Mouse (Mus musculus): ENCODE results near the gene Rogdi.

The Rogdi gene

GRCm38 (mm10) chr16:4993276-4993675, 20.1 kb downstream of the Rogdi start:
- DNase-seq (ENCODE audit: low read depth, low spot score), result no peak

GRCm38 (mm10) chr16:4984717-4985116, 28.6 kb downstream of the Rogdi start:
- no peak for DNase-seq (ENCODE audit: low read depth, low spot score)

GRCm38 (mm10) chr16:4979755-4980380, 33.5 kb downstream of the Rogdi start:
- peak; percentile 47 for DNase-seq (ENCODE audit: low read depth, low spot score)

GRCm38 (mm10) chr16:4978275-4979051, 34.9 kb downstream of the Rogdi start:
- no peak for DNase-seq (ENCODE audit: low read depth, low spot score)

GRCm38 (mm10) chr16:4976180-4976579, 37.2 kb downstream of the Rogdi start:
- DNase-seq (ENCODE audit: low read depth, low spot score), result no peak

- no peak for DNase-seq (ENCODE audit: low read depth, low spot score)
Observed at GRCm38 (mm10) chr16:4974521-4974920, 38.8 kb downstream of the Rogdi start.

GRCm38 (mm10) chr16:4971626-4972025, 41.7 kb downstream of the Rogdi start:
- DNase-seq (ENCODE audit: low read depth, low spot score), result no peak

- no peak for DNase-seq (ENCODE audit: low read depth, low spot score)
Observed at GRCm38 (mm10) chr16:4969055-4969843, 44.1 kb downstream of the Rogdi start.

GRCm38 (mm10) chr16:4968426-4968825, 44.9 kb downstream of the Rogdi start:
- no peak for DNase-seq (ENCODE audit: low read depth, low spot score)

- DNase-seq (ENCODE audit: low read depth, low spot score), result no peak
Observed at GRCm38 (mm10) chr16:4965392-4966129, 47.8 kb downstream of the Rogdi start.

- DNase-seq (ENCODE audit: low read depth, low spot score), result peak; percentile 16
Observed at GRCm38 (mm10) chr16:4964731-4965391, 48.5 kb downstream of the Rogdi start.

- DNase-seq (ENCODE audit: low read depth, low spot score), result peak; percentile 92
Observed at GRCm38 (mm10) chr16:4963797-4964709, 49.3 kb downstream of the Rogdi start, which contains the start of gene Anks3. TSS of gene Anks3 (minus strand) at chr16:4964205.

GRCm38 (mm10) chr16:4963346-4963745, 50.0 kb downstream of the Rogdi start:
- DNase-seq (ENCODE audit: low read depth, low spot score), result peak; percentile 20

GRCm38 (mm10) chr16:4960260-4960659, 53.1 kb downstream of the Rogdi start:
- DNase-seq (ENCODE audit: low read depth, low spot score), result no peak
